Mouse (Mus musculus): ENCODE measurements around the gene Elp4. TPM values are rescaled to one million over a fixed set of nuclear protein-coding genes. Genes with fewer than 3 reads are reported as not detected.

Gene Elp4
- polyA plus RNA-seq, 1 experiment from 2014 or later: 73.5 TPM

DNA sequence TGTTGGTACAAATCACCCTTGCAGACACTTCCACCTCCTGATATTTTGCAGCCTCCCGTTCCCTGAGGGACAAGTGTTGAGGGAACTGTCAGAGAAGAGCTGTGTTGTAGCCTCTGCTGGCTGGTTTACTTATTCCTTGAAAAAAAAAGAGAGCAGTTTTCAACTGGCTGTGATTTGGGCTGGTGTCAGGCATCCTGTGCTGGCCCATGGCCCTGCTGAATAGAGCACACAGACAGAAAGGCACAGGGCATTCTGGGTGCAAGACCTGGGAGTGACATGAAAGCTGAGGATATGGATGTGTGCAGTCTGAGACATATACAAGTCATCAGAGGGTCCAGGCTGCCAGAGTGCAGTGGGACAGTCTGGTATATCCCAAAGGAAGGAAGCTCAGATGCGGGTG lies 205.7 kb downstream of the Elp4 start:
- H3K9me3 ChIP-seq: no peaks in the 10 kb centered on the region
- 0 out of 2 replicates have a peak overlapping the region, but pooled peaks have one; percentile 8 for H3K27ac ChIP-seq
- no peak for DNase-seq (ENCODE audit: extremely low spot score, low spot score)
- peaks cover 21% of the 10 kb centered on the region for H3K4me1 ChIP-seq
- 78% methylated on average over 2 of the region's 2 CpGs for whole genome bisulfite sequencing
- no peak overlapping the region for H3K4me3 ChIP-seq
- peaks cover 72% of the 10 kb centered on the region for H3K36me3 ChIP-seq (replicated peaks)
- peaks cover 2% of the 10 kb centered on the region for H3K27me3 ChIP-seq (ENCODE audit: poor library complexity, severe bottlenecking)

DNA sequence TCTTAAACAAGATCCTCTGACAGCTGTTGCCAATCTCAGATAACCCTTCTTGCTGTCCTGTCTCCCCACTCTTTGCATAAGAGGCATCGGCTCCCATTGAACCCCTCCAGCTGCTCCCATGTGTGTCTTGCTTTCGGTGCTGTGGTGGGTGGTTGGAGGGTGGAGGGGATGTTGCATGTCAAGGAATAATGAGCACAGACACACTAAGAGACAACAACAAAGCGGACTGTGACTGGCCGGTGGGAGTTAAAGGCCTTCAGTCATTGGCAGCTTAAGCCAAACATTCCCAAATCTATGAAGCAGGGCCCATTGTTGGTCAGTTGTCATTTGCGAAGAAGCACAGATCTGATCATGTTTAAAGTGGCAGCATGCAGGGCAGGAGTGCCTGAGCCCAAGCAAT lies 206.6 kb downstream of the Elp4 start:
- H3K36me3 ChIP-seq (replicated peaks): peaks cover 81% of the 10 kb centered on the region
- H3K4me1 ChIP-seq: peaks cover 21% of the 10 kb centered on the region
- H3K27me3 ChIP-seq (ENCODE audit: poor library complexity, severe bottlenecking): peaks cover 11% of the 10 kb centered on the region
- no peak overlapping the region for H3K4me3 ChIP-seq
- H3K27ac ChIP-seq: 0 out of 2 replicates have a peak overlapping the region, but pooled peaks have one; percentile 44
- 80% methylated on average over 5 of the region's 5 CpGs for WGBS
- no peak for DNase-seq (ENCODE audit: extremely low spot score, low spot score)
- no peaks in the 10 kb centered on the region for H3K9me3 ChIP-seq

DNA sequence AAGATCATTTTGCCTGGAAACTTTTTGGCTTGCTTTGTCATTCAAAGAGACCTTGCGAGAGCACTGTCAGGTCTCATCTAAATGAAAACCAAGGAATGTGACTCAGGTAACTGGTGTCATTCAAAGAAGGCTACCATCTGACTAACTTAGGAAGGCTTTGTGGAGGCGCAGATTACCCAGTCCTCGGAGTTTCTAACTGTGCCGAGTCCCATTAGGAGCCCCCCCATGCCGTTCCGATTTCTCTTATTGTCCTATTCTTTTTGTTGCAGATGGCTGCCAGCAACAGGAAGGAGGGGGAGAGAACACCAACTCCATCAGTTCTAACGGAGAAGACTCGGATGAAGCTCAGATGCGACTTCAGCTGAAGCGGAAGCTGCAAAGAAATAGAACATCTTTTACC lies 213.1 kb downstream of the Elp4 start:
- 15% methylated on average over 10 of the region's 10 CpGs for WGBS
- no peak overlapping the region for H3K4me3 ChIP-seq
- no peaks in the 10 kb centered on the region for H3K9me3 ChIP-seq
- peaks cover 73% of the 10 kb centered on the region for H3K4me1 ChIP-seq
- DNase-seq (ENCODE audit: extremely low spot score, low spot score): no peak
- H3K27ac ChIP-seq: peak overlapping the region; percentile 63
- H3K36me3 ChIP-seq (replicated peaks): peaks cover 68% of the 10 kb centered on the region
- peaks cover 76% of the 10 kb centered on the region for H3K27me3 ChIP-seq (ENCODE audit: poor library complexity, severe bottlenecking)

DNA sequence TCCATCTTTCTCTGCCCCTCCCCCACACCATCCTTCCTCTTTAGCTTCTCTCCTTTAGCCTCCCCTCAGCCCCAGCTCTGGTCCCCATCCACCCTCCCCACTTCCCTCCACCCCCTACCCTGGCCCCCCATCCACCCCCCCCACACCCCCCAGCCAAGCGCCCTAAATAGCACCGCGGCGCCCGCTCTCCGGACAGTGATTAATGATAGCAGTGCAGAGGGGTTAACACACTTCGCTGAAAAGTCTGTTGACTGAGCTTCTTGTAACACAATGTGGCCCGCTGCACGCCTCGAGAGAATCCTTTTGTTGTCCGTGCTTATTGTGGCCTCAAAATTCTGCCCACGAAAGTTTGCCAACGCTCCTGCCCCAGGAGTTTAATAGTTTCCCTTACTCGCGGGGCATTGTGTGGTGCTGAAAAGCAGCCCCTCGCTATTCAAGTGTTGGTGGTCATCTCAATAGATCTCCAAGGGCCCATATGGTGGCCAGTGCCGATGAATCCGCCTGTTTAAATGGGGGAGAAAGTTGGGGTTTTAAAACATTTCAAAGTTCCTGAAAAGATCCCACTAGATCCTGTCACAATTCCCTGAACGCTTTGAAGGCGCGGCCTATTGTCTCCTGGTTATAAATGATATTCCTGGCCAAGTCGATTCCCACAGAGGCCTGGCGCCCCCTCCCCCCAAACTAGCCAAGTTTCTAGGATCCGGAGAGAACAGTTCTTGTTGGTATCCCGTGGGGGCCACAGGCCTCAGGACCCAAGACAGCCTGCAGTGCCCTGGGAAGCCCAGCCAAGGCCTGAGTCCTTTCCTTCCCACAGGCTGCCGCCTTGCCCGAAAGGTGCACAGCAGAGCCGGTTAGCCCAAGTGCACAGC lies 214.4 kb downstream of the Elp4 start:
- H3K27ac ChIP-seq: peak overlapping the region; percentile 89
- H3K9me3 ChIP-seq: no peaks in the 10 kb centered on the region
- peak overlapping the region; percentile 45 for H3K4me3 ChIP-seq
- DNase-seq (ENCODE audit: extremely low spot score, low spot score): peak; percentile 62
- WGBS: 2% methylated on average over 28 of the region's 28 CpGs
- peaks cover 86% of the 10 kb centered on the region for H3K4me1 ChIP-seq
- H3K36me3 ChIP-seq (replicated peaks): peaks cover 68% of the 10 kb centered on the region
- peaks cover 88% of the 10 kb centered on the region for H3K27me3 ChIP-seq (ENCODE audit: poor library complexity, severe bottlenecking)

DNA sequence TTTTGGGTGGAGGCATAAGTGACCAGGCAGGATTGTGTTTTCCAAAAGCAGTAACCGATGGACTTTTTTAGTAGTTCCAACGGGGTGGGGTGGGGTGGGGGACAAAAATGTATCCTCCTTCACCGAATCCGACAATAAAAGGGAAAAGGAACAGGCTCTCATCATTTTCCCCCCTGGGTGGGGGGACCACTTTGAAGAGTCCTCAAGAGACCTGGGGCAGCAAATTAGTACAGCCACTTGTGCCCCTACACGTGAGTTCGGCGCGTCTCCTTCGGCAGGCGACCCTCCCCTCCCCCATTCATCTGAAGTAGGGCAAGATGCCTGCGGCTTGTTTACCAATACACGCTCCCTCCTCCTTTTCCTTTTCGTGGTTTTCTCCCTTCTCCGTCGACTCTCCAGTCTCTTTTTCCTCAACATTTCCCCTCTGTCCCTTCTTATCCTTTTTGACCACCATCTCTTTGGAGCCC lies 215.0 kb downstream of the Elp4 start:
- WGBS: under 1% methylated on average over 15 of the region's 15 CpGs
- Histone ChIP-seq H3K27me3 (ENCODE audit: poor library complexity, severe bottlenecking) (peaks cover 95% of the 10 kb centered on the region), H3K27ac (peak overlapping the region; percentile 89), H3K4me3 (peak overlapping the region; percentile 45), H3K4me1 (peaks cover 91% of the 10 kb centered on the region), H3K36me3 (replicated peaks) (peaks cover 66% of the 10 kb centered on the region), H3K9me3 (no peaks in the 10 kb centered on the region)
- no peak for DNase-seq (ENCODE audit: extremely low spot score, low spot score)

DNA sequence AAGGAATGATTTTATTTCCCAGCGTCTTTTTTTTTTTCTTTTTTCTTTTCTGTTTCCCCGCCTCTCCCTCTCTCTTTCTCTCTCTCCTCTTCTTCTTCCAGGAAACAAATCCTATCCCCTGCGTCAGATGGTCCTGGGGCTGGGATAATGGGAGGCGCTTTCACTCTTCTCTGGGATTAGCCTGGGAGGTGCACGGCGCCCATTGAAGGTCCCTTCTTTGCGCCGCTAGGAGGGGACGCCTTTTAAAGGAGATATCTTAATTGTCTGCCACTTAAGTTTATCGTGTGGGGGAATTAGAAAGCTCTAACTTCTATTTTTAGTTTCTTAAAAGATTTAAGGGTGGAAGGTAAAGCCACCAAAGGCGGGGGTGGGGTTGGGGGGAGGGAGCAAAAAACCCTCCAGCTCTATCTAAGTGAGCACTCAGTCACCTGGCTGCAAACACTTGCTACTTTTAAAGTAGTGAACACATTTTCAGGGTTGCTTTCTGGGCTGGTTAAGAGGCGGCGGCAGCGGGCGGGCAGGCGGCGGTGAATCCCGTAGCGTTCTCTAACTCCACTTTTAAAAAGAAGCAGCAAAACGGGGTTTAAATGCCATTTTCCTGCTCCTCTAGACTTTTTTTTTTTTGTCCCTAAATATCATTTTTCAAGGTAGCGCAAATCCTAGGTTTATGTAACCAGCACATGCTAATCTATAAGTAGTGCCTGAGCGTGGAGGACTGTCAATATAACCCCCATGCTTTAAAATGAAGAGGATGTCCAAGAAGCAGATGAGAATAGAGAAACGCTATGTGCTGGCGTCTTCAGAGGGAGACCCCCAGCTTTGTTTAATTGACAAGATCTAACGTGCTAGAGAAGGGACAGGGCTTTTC lies 215.7 kb downstream of the Elp4 start:
- Histone ChIP-seq H3K9me3 (no peaks in the 10 kb centered on the region), H3K36me3 (replicated peaks) (peaks cover 66% of the 10 kb centered on the region), H3K4me1 (peaks cover 95% of the 10 kb centered on the region), H3K27me3 (ENCODE audit: poor library complexity, severe bottlenecking) (peaks cover 100% of the 10 kb centered on the region), H3K4me3 (peak overlapping the region; percentile 45), H3K27ac (peak overlapping the region; percentile 89)
- DNase-seq (ENCODE audit: extremely low spot score, low spot score): peak; percentile 49
- under 1% methylated on average over 25 of the region's 25 CpGs for WGBS

DNA sequence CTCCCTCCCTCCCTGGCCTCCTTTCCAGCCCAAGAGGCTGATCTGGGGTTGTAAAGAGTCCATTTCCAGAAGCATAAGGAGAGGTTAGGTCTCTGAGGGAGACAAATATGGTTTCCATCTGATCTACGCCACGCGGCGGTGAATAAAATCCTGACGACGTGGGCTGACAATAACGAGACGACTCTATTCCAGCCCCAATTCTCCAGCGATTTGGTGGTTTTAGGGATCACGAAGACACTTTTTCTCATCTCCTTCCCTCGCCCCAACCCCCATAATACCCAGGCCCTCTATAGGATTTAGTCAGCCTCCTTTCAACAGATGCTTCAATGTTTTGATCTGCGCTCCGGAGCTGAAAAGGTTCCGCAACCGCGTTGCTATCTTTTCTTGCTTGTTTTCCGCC lies 216.4 kb downstream of the Elp4 start:
- Histone ChIP-seq H3K4me3 (peak overlapping the region; percentile 45), H3K4me1 (peaks cover 97% of the 10 kb centered on the region)

DNA sequence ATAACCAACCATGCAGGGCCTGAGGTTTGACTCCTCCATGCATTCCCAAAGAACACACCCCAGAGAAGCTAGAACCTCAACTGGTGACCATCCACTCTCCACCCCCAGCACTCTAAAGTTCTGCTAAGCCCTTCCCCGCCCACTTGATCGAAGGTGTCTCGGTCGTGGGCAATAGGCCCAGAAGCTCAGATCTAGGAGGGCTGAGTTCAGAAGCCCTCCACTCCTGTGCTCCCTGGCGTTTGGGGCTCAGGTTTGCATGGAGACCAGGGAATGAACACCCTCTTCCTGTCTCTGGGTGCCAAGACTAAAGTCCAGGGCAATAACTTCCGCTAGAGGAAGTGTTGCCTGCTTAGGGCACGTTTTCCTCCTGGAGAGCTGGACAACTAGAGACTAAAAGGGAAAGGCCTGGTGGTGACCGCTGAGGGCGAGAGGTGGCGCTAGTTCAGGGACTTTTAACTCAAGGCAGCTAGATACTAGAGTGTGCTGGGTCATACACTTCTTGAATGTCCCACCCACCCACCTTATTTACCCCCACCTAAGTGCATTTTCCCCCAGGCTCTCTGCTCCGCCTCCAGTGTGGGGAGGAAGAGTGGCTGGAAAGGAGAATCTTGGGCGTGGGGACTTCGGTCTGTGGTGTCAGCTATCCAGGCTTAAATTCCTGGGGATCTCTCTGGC lies 216.9 kb downstream of the Elp4 start:
- Histone ChIP-seq H3K4me3 (peak overlapping the region; percentile 45), H3K4me1 (peaks cover 98% of the 10 kb centered on the region)

More for the DNA sequence above, 216.4 kb downstream of the Elp4 start:
- H3K27me3 ChIP-seq (ENCODE audit: poor library complexity, severe bottlenecking): peaks cover 100% of the 10 kb centered on the region
- H3K36me3 ChIP-seq (replicated peaks): peaks cover 63% of the 10 kb centered on the region
- no peaks in the 10 kb centered on the region for H3K9me3 ChIP-seq
- 1% methylated on average over 17 of the region's 17 CpGs for WGBS
- DNase-seq (ENCODE audit: extremely low spot score, low spot score): peak; percentile 46
- peak overlapping the region; percentile 89 for H3K27ac ChIP-seq

DNA sequence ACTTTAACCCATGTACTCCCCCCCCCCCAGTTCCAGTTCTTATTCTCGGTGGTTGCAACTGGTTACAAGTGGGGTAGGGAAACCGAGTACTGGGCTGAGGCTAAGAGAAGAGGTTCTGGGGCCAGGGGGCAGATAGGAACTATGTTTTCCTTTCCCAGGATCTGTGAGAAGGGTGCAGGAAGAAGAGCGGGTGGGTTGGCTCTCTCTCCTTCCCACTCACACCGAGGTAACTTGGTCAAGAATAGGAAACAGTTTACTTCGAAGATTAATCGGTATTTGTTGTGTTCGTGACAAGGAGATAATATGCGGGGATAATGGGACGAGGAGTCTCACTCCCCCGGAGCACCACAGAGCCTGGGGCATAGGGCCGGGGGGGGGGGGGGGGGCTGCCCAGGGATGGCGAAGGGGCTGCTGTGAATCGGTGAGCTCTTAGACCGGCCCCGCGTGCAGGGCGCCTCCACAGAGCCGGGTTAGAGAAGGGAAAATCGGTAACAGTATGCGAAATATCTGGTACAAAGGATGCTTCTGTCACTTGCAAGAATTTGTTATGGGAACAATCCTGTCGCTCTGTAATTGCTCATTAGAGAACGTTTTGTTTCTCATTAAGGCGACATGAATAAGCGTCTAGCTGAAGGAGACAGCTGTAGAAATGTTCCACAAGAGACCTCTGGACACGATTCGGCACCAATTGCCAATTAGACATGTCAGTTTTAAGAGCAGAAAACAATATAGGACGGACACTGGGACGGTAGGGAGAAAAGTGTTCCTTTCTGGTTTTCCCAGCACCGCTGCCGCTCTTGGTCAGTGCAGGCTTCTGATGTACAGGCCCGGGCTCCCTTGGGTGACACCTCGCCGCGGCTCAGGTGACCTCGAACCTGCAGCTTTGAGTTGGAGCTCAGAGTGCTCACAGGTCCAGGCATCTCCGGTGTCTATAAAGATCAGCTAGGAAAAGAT lies 217.7 kb downstream of the Elp4 start:
- DNase-seq (ENCODE audit: extremely low spot score, low spot score): peak; percentile 39
- WGBS: 9% methylated on average over 36 of the region's 36 CpGs

More for the DNA sequence above, 216.9 kb downstream of the Elp4 start:
- peak overlapping the region; percentile 89 for H3K27ac ChIP-seq
- peak; percentile 71 for DNase-seq (ENCODE audit: extremely low spot score, low spot score)
- H3K9me3 ChIP-seq: no peaks in the 10 kb centered on the region
- 3% methylated on average over 13 of the region's 13 CpGs for WGBS
- peaks cover 100% of the 10 kb centered on the region for H3K27me3 ChIP-seq (ENCODE audit: poor library complexity, severe bottlenecking)
- H3K36me3 ChIP-seq (replicated peaks): peaks cover 61% of the 10 kb centered on the region

DNA sequence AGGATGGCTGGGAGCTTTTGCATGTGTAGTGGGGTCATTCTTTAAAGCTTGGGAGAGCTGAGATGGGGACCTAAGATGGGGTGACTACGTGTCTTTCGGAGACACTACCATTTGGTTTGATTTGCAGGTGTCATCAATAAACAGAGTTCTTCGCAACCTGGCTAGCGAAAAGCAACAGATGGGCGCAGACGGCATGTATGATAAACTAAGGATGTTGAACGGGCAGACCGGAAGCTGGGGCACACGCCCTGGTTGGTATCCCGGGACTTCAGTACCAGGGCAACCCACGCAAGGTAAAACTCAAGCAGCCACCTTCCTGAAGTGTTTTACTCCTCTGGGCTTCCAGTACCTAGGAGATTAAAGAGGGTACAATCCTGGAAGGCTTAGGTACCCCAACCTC lies 218.7 kb downstream of the Elp4 start:
- WGBS: 51% methylated on average over 11 of the region's 11 CpGs
- no peak for DNase-seq (ENCODE audit: extremely low spot score, low spot score)
- Histone ChIP-seq H3K9me3 (no peaks in the 10 kb centered on the region), H3K27me3 (ENCODE audit: poor library complexity, severe bottlenecking) (peaks cover 100% of the 10 kb centered on the region), H3K4me1 (peaks cover 98% of the 10 kb centered on the region), H3K27ac (peak overlapping the region; percentile 89; the same call in 1 of the 2 replicates), H3K4me3 (peak overlapping the region; percentile 45; the same call in 1 of the 2 replicates), H3K36me3 (replicated peaks) (peaks cover 55% of the 10 kb centered on the region)

More for the DNA sequence above, 217.7 kb downstream of the Elp4 start:
- Histone ChIP-seq H3K4me1 (peaks cover 98% of the 10 kb centered on the region), H3K27me3 (ENCODE audit: poor library complexity, severe bottlenecking) (peaks cover 100% of the 10 kb centered on the region), H3K27ac (peak overlapping the region; percentile 89), H3K4me3 (peak overlapping the region; percentile 45), H3K36me3 (replicated peaks) (peaks cover 53% of the 10 kb centered on the region), H3K9me3 (no peaks in the 10 kb centered on the region)

DNA sequence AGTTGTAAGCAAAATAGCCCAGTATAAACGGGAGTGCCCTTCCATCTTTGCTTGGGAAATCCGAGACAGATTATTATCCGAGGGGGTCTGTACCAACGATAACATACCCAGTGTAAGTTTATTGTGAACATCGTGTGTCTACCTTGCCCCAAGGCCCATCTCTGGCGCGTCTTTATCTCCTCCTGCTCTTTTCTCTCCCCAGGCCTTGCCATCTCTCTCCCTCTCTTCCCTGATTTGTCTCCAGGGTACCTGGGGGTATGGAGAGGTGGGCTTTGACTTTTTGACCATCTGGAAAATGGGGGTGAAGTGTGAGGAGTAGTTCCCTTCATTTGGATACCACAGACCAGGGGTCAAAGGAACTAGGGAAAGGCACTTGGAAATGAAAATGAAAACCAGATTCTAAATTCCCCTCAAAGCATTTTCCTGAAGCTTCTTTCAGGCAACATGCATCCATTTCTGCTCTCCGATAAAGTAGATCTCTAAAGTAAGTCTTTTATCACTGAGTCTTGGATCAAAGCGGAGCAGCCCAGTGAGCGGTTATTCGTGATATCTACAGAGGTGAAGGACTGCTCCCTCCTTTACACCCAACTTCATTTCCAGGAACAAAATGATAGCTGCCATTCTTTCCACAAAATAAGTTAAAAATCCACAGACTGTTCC lies 219.2 kb downstream of the Elp4 start:
- Histone ChIP-seq H3K4me3 (peak overlapping the region; percentile 45; the same call in 1 of the 2 replicates), H3K36me3 (replicated peaks) (peaks cover 57% of the 10 kb centered on the region), H3K9me3 (no peaks in the 10 kb centered on the region), H3K4me1 (peaks cover 98% of the 10 kb centered on the region), H3K27ac (peak overlapping the region; percentile 89; the same call in 1 of the 2 replicates), H3K27me3 (ENCODE audit: poor library complexity, severe bottlenecking) (peaks cover 100% of the 10 kb centered on the region)
- 39% methylated on average over 11 of the region's 11 CpGs for WGBS
- no peak for DNase-seq (ENCODE audit: extremely low spot score, low spot score)
